Mouse (Mus musculus): ENCODE measurements around the gene Gbx2.
A peak's percentile ranks its signal among the peaks of the same experiment; 100 is the strongest.

The Gbx2 gene

GRCm38 (mm10) chr1:89934316-89935260 is 3.6 kb upstream of the Gbx2 start:
- no peak for DNase-seq

GRCm38 (mm10) chr1:89933786-89934185 is 2.8 kb upstream of the Gbx2 start:
- no peak for DNase-seq

GRCm38 (mm10) chr1:89933028-89933427 is 2.0 kb upstream of the Gbx2 start:
- DNase-seq = no peak

- DNase-seq = no peak
These were observed 1.6 kb upstream of the Gbx2 start for GRCm38 (mm10) chr1:89932616-89933015.

- no peak for DNase-seq
These were observed 1.0 kb upstream of the Gbx2 start for GRCm38 (mm10) chr1:89932021-89932423.

GRCm38 (mm10) chr1:89930551-89930950 is 428 bp downstream of the Gbx2 start:
- DNase-seq = no peak

- peak; percentile 42 to 43 for DNase-seq
These were observed 1.1 kb downstream of the Gbx2 start for GRCm38 (mm10) chr1:89929721-89930505.

GRCm38 (mm10) chr1:89929181-89929580 is 1.8 kb downstream of the Gbx2 start:
- no peak for DNase-seq

- no peak for DNase-seq
These were observed 2.3 kb downstream of the Gbx2 start for GRCm38 (mm10) chr1:89928676-89929075.

- no peak for DNase-seq
These were observed 3.8 kb downstream of the Gbx2 start for GRCm38 (mm10) chr1:89927061-89927661.

- no peak for DNase-seq
These were observed 4.4 kb downstream of the Gbx2 start for GRCm38 (mm10) chr1:89926583-89927060.

GRCm38 (mm10) chr1:89925501-89926190 is 5.3 kb downstream of the Gbx2 start:
- no peak for DNase-seq

- DNase-seq = no peak
These were observed 7.3 kb downstream of the Gbx2 start for GRCm38 (mm10) chr1:89923642-89924020.

GRCm38 (mm10) chr1:89922883-89923641 is 7.9 kb downstream of the Gbx2 start:
- no peak for DNase-seq

GRCm38 (mm10) chr1:89922282-89922681 is 8.7 kb downstream of the Gbx2 start:
- no peak for DNase-seq

- DNase-seq = no peak
These were observed 9.2 kb downstream of the Gbx2 start for GRCm38 (mm10) chr1:89921806-89922205.

- DNase-seq = no peak
These were observed 11.8 kb downstream of the Gbx2 start for GRCm38 (mm10) chr1:89919206-89919605.

GRCm38 (mm10) chr1:89918111-89918510 is 12.9 kb downstream of the Gbx2 start:
- no peak for DNase-seq

GRCm38 (mm10) chr1:89913611-89914010 is 17.4 kb downstream of the Gbx2 start:
- DNase-seq = no peak

GRCm38 (mm10) chr1:89912392-89912791 is 18.6 kb downstream of the Gbx2 start:
- peak; percentile 45 to 60 for DNase-seq

- DNase-seq = no peak
These were observed 21.2 kb downstream of the Gbx2 start for GRCm38 (mm10) chr1:89909796-89910195.

GRCm38 (mm10) chr1:89902641-89903040 is 28.3 kb downstream of the Gbx2 start:
- no peak for DNase-seq

Measured in cerebellum, postnatal 10 days (tissue).